Mouse (Mus musculus): Measurements from ENCODE around the gene Osbpl3. TPM values are rescaled to one million over a fixed set of nuclear protein-coding genes. Genes with fewer than 3 reads are reported as not detected.
A peak's percentile ranks its signal among the peaks of the same experiment; 100 is the strongest.
"Not testable (repeated sequence)": the region's sequence is repeated elsewhere in the genome, so short reads cannot be mapped to it uniquely, and the experiment has no call there.

Osbpl3 gene
- total RNA-seq, 1 experiment from 2014 or later = 13.9 TPM

DNA sequence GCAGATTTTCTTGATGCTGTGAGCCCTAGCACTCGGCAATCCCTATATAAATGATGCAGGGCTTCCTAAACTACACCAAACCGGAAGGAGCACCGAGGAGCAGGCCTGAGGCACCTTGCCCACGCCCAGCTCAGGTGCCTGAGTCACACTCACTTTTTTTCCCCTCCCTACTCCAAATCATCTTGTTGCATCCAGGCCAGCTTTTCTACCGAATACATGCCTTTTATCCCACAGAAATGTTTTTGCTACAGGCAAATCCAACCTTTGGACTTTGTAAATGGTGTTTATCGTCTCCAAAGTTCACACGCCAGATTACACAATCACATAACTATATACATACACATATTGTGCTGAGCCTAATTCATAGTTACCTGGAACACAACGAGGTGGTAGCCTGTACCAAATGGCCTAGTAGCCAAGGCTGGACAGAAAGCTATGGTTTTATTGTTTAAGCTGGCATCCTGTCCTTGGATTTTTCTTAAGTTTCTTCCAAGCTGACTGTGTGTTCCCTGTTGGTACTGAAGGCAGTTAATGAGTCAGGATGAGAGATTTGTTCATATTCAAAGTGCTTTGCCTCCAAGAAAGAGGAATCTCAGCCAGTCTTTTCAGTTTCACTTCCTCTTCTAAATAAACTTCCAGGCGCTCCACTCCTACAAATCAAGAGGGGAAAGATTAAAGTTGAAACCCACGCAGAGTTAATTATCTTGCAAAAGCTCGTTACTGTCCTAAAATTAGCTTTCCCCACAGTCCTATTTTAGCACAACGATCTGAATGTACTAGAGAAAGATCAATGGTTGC is 1.7 kb upstream of the Osbpl3 start:
- no peak for ATAC-seq (replicated peaks in 1 of 2; ENCODE audit: insufficient read depth in 1 of 2, low FRiP score in 2 of 2, low TSS enrichment in 1 of 2, low read depth in 1 of 2, poor library complexity in 2 of 2, severe bottlenecking in 2 of 2)

- no peak for ATAC-seq (replicated peaks in 1 of 2; ENCODE audit: insufficient read depth in 1 of 2, low FRiP score in 2 of 2, low TSS enrichment in 1 of 2, low read depth in 1 of 2, poor library complexity in 2 of 2, severe bottlenecking in 2 of 2)
These were observed 705 bp upstream of the Osbpl3 start for GRCm38 (mm10) chr6:50456706-50457105.

DNA sequence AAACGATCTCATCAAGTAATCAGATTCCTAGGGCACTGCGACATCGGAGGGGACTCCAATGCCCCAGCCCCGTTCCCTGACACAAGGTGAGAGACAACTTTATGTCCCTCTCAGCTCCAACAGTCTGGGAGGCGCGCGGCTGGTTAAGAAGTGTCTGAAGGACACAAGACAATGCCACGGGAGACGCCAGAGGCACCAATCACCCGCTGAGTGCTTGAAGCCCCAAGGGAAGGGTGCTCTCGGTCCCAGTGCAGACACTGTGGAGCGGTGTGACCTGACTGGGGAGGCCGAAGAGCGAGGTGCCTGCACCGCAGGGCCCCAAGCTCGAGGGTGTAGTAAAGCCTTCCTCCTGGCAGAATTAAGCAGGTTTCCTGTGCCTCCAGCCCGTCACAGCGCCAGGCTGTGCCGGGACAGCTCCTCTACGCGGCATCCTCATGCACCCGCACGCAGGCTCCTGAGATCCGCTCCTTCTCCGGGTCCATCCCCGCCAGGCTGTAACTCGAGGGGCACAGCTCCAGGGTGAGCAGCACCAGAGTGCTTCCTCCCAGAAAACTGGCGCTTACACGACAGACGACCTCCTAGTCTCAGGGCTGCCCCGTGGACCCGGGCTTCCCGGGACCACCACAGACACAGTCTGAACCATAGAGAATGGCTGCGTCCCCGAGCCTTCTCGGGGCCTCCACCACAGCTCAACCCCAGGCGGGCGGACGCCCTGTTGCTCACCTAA is 736 bp downstream of the Osbpl3 start:
- ATAC-seq (replicated peaks in 1 of 2; ENCODE audit: insufficient read depth in 1 of 2, low FRiP score in 2 of 2, low TSS enrichment in 1 of 2, low read depth in 1 of 2, poor library complexity in 2 of 2, severe bottlenecking in 2 of 2) = peak; percentile 23 to 44; a peak in 3 of 4 replicates

- no peak for ATAC-seq (replicated peaks in 1 of 2; ENCODE audit: insufficient read depth in 1 of 2, low FRiP score in 2 of 2, low TSS enrichment in 1 of 2, low read depth in 1 of 2, poor library complexity in 2 of 2, severe bottlenecking in 2 of 2)
These were observed 2.4 kb downstream of the Osbpl3 start for GRCm38 (mm10) chr6:50453651-50454050.

DNA sequence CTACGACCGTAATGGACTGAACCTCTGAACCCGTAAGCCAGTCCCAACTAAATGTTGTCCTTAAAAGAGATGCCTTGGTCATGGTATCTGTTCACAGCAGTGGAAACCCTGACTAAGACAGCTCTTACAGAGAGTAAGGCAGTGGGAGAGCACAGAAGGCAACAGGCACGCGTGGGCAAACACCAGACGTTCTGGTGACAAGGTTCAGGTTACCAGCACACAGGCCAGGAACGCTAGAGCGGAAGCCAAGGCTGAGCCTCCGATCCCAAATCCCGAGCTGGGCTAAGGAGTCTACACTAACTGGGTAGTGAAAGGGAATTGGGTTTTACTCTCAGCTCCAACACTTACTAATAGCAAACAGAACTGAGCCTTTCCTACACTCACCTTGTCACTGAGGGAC is 3.8 kb downstream of the Osbpl3 start:
- no peak for ATAC-seq (replicated peaks in 1 of 2; ENCODE audit: insufficient read depth in 1 of 2, low FRiP score in 2 of 2, low TSS enrichment in 1 of 2, low read depth in 1 of 2, poor library complexity in 2 of 2, severe bottlenecking in 2 of 2)

DNA sequence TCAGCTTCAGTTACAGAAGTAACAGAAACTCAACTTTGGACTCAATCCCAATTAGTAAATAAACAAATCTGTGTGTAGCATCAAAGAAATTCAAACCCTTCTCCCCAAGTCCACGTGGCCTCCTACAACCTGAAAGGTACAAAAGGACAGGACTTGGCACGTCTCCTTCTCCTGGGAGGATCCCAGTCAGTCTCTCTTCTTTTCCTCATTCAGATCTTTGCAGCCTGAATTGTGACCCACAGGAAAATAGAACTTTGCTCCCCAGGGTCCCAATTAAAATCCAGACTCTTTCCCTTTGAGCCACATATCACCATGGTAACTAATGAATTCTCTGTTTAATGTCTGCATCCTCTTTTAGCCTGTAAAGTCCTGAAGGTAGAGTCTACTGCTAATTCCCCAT is 10.4 kb downstream of the Osbpl3 start:
- no peak for ATAC-seq (replicated peaks in 1 of 2; ENCODE audit: insufficient read depth in 1 of 2, low FRiP score in 2 of 2, low TSS enrichment in 1 of 2, low read depth in 1 of 2, poor library complexity in 2 of 2, severe bottlenecking in 2 of 2)

- no peak for ATAC-seq (replicated peaks in 1 of 2; ENCODE audit: insufficient read depth in 1 of 2, low FRiP score in 2 of 2, low TSS enrichment in 1 of 2, low read depth in 1 of 2, poor library complexity in 2 of 2, severe bottlenecking in 2 of 2)
These were observed 14.8 kb downstream of the Osbpl3 start for GRCm38 (mm10) chr6:50440966-50441862.

DNA sequence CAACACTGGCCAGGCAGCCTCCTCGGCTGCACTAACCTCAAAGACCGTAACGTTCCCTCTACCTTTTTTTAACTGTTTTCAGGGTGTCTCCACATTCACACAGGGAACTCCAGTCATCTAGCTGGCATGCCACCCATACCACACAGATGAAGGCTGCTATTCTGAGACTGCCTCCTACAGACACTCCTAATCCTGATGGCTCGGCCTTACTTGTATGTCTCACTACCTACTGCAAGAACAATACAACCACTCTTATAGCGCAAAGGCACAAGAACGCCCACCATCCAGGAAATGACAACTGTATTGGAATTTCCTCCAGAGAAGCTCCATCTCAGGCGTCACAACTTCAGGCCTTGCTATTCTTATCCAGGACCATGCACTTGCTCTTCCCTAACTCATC is 15.8 kb downstream of the Osbpl3 start:
- no peak for ATAC-seq (replicated peaks in 1 of 2; ENCODE audit: insufficient read depth in 1 of 2, low FRiP score in 2 of 2, low TSS enrichment in 1 of 2, low read depth in 1 of 2, poor library complexity in 2 of 2, severe bottlenecking in 2 of 2)

DNA sequence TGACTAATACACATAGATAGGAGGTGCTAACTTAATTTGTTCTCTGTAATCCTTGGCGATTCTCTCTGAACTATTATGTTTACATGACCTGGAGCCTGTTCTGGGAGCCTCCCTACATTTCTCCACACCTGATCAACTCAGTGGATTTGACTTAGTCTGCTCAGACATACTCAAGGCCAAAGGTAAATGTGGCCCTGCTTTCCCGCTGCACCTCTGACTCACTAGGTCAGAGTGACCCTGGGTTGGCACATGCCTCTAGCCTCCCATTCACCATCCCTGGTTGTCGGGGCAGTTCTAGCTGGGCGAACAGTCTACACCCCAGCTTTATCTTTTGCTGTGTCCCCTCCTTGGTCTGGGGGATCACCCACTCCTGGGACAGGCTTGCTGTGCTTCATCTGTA is 17.1 kb downstream of the Osbpl3 start:
- not testable (repeated sequence) for ATAC-seq (replicated peaks in 1 of 2; ENCODE audit: insufficient read depth in 1 of 2, low FRiP score in 2 of 2, low TSS enrichment in 1 of 2, low read depth in 1 of 2, poor library complexity in 2 of 2, severe bottlenecking in 2 of 2)

DNA sequence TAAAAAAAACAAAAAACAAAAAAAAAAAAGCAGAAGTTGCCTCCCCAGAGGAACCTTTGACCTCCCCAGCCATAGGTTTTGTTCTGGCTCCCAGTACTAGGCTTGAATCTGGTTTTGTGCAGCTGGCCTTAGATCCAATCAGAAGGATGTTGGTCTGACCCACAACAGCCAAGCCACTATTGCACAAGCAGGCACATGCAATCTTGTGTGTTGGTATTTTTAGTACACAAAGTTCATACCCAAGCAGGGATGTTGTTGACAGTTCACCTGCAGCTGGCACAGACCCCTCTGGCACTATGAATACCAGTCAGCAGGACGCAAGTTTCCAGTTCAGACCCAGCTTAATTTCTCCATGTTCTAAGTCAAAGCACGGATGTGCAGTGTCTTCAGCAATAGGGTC is 18.2 kb downstream of the Osbpl3 start:
- no peak for ATAC-seq (replicated peaks in 1 of 2; ENCODE audit: insufficient read depth in 1 of 2, low FRiP score in 2 of 2, low TSS enrichment in 1 of 2, low read depth in 1 of 2, poor library complexity in 2 of 2, severe bottlenecking in 2 of 2)

DNA sequence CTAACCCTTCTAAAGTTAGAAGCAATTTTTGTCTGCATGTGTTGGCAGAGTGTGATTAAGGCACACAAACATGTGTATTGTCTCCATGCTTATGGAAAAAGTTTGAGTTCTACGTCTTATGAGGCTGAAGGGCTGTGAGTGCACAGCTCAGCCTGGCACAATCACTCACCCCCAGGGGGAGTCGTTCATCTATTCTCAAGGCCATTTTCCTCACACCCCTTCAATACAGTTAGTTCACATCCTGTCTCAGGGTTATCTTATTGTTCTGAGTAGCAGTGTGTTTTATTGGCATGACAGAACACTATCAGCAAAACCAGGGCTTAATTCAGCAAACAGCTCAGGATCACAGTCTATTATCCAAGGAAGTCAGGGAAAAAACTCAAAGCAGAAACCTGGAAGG is 19.3 kb downstream of the Osbpl3 start:
- ATAC-seq (replicated peaks in 1 of 2; ENCODE audit: insufficient read depth in 1 of 2, low FRiP score in 2 of 2, low TSS enrichment in 1 of 2, low read depth in 1 of 2, poor library complexity in 2 of 2, severe bottlenecking in 2 of 2) = no peak

DNA sequence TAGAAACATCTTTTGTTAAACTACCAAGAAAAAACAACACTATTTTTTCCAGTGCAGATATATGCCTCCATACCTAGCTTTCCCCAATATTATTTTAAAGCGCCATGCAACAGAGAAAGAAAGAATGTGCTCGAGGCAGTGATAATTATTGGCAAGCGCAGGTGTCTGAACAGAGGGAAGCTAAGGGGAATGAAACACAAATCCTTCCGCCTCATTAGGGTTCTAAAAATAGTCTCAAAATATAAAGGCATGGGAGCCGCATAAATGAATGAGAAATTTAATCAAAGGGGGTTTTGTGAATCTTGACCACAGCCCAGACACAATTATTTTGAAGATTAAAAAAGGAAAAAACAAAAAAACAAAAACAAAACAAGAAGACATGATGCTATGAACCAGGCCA is 23.5 kb downstream of the Osbpl3 start:
- ATAC-seq (replicated peaks in 1 of 2; ENCODE audit: insufficient read depth in 1 of 2, low FRiP score in 2 of 2, low TSS enrichment in 1 of 2, low read depth in 1 of 2, poor library complexity in 2 of 2, severe bottlenecking in 2 of 2) = no peak

- ATAC-seq (replicated peaks in 1 of 2; ENCODE audit: insufficient read depth in 1 of 2, low FRiP score in 2 of 2, low TSS enrichment in 1 of 2, low read depth in 1 of 2, poor library complexity in 2 of 2, severe bottlenecking in 2 of 2) = no peak
These were observed 26.7 kb downstream of the Osbpl3 start for GRCm38 (mm10) chr6:50429299-50429698.

DNA sequence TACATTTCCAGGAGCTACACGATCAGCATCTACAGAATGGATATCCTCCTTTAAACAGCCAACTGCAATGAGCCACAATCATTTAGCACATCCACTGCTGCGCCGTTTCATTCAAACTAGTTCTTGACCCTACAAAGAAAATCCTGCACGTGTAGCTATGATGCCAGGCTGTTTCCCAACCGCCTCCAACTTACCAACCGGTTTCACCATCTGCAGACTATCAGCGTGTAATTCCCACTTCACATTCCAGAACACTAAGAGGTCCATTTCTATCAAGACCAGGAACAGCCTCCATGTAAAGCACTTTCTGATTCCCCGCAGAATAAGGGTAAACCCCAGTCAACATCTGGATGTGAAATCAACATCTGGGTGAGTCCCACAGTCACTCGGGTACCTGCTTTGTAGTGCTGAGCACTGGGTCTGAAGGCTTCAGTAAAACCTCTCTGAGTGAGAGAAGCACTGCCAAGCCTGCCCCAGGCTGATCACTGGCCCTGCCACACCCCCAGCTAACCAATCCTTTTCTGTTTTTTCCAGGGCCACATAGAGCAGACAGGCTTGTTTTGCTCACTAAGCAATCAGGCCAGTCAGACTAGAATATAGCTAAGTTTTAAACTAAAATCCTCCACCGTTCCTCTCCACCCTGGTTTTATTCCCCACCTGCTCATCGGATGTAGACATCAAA is 28.8 kb downstream of the Osbpl3 start:
- no peak for ATAC-seq (replicated peaks in 1 of 2; ENCODE audit: insufficient read depth in 1 of 2, low FRiP score in 2 of 2, low TSS enrichment in 1 of 2, low read depth in 1 of 2, poor library complexity in 2 of 2, severe bottlenecking in 2 of 2)

DNA sequence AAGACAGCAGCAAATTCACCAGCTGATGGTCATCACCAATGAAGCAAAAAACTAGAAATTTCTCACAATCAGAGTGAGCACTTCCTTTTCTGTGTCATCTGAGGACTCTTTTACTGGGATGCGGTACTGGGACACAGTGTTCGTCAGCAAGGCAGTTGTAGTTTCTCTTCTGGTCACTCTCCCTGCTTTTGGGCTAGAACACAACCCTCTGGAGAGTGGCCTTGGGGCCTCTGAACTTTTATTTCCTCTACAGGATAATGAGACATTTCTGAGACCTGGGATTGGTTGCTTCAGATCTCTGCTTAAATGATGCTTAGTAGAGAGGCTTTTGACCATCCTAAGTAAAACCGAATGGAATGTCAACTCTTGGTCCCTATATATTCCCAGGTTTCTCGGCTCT is 29.4 kb downstream of the Osbpl3 start:
- ATAC-seq (replicated peaks in 1 of 2; ENCODE audit: insufficient read depth in 1 of 2, low FRiP score in 2 of 2, low TSS enrichment in 1 of 2, low read depth in 1 of 2, poor library complexity in 2 of 2, severe bottlenecking in 2 of 2) = no peak

DNA sequence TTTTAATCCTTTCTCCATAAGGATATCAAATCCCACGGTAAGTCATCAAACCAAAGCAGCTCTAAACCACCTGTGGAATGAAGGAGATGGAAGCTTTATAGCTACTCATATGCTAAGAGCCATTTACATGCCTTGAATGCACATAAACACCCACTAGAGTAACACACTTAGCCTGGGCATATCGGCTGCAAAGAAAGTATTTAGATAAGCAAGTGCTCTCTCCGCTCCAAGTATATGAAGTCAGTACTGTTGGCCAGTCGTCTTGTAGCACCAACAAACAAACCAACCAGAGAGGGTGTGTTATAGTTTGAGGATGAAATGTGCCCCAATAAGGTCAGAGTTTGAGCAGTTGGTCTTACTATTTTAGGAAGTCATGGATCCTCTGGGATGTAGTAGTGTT is 31.7 kb downstream of the Osbpl3 start:
- no peak for ATAC-seq (replicated peaks in 1 of 2; ENCODE audit: insufficient read depth in 1 of 2, low FRiP score in 2 of 2, low TSS enrichment in 1 of 2, low read depth in 1 of 2, poor library complexity in 2 of 2, severe bottlenecking in 2 of 2)

DNA sequence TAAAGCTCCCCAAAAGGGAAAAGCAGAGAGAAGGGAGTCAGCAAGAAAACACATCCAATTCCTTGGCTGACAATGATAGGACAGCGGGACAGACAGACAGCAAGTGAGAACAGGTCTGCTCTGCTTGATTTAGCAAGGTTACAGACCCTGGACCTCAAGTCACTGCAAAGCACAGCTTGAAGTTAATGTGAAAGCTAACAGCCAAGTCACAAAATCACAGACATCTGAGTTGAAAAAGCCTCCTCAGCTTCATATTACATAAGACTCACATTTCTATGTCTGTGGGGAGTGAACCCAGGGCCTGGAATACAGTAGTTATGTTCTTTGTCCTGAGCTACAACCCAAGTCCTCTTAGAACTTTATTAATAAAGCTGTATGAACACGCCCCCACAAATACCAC is 35.6 kb downstream of the Osbpl3 start:
- no peak for ATAC-seq (replicated peaks in 1 of 2; ENCODE audit: insufficient read depth in 1 of 2, low FRiP score in 2 of 2, low TSS enrichment in 1 of 2, low read depth in 1 of 2, poor library complexity in 2 of 2, severe bottlenecking in 2 of 2)

All from hematopoietic stem cell, adult 5-6 weeks (primary cell).